Mouse (Mus musculus): ENCODE results near the gene Kcns1.

- no peak for TF ChIP-seq CTCF (conservative IDR thresholded peaks at IDR 0.05; ENCODE audit: insufficient read depth, insufficient read length, low read depth, low read length)
- TF ChIP-seq POLR2A (IDR thresholded peaks at IDR 0.05; ENCODE audit: low read depth, low read length), result no peak
Observed at GRCm38 (mm10) chr2:164196700-164196990, 25.7 kb upstream of the Kcns1 start.

All from kidney, adult 2 months (tissue).